Mouse (Mus musculus) brain, embryonic 18.5 days (tissue): ENCODE data around the gene Clk4.

Experiments used
- DNase-seq: peaks from one replicate; pipeline ENCODE4 v3.0.0-alpha.2; 2012; ENCODE audit warnings: low read depth, low spot score

Clk4 gene

DNA sequence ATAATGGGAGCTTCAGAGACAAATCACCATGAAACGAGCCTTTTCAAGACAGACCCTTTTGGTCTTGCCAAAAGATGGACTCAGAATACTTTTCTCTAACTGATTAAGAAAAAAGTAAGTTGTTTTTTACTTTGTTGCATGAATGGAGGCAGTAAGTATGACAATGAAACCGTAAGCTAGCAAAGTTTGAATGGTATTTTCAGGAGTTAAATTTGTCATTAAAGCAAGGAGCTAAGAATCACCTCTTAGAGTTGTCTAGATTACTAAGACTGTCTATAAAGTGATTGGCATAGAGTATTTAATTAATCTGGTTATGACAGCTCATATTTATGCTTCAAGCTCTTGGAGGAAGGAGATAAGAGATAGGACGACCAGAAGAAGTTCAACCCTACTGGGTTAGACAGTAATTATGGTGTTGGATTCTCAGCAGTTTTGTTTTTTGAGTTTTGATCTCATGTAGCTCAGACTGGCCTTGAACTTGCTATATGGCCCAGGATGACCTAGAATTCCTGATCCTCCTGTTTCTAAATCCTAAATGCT, at the start of gene Clk4:
Gene Clk4, plus strand, starts transcription at position 51 of the 540 bp plus-strand sequence.
- no peak for DNase-seq

- no peak for DNase-seq
Measured at GRCm38 (mm10) chr11:51214021-51214420, 47.5 kb upstream of the Clk4 start.

DNA sequence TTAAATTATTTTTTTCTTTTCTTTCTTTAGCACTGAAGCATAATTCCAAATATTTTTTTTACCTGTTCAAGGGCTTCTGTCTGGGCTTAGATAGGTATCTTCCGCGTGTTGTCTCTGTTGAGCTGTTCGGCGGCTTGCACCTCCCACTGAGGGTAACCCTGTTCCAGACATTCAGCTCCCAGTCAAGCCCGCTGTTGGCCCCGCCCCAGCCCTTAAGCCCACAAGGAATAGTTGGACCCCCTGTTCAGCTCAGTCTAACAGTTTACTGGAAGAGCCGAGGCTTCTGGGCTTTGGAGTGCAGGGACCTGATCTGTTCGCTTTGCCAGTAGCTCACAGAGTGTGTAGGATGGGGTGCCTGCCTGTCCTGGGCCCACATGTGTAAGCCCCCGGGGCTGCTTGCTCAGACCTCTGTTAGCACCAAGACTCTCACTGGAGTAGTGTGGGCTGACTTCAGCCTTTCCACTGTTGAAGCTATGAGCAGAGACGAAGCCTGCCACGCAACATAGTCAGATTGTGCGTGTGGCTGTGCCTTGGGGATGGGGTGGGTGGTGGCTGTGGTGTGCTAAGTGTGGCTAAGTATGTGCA, 42.0 kb upstream of the Clk4 start:
- DNase-seq: no peak

DNA sequence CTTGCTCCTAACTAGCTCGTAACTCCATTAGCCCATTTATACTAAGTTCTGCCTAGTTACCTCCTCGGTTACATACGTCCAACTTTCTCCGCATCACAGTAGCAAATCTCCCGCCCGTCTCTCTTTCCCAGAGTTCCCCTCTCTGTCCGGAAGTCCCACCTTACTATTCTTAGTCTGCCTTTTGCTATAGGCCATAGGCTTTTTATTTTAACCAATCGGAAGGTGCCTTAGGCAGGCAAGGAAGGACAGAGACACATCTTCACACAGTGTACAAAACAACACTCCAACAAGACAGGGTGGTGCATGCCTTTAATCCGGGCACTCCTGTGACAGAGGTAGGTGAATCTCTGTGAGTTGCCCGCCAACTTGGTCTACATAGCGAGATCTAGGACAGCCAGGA, 41.2 kb upstream of the Clk4 start, which contains the start of gene Gm12569:
Gene Gm12569, plus strand, starts transcription at position 166 of the 400 bp plus-strand sequence.
- DNase-seq: no peak

GRCm38 (mm10) chr11:51227104-51227503, 34.4 kb upstream of the Clk4 start:
- DNase-seq: no peak

- no peak for DNase-seq
Measured at GRCm38 (mm10) chr11:51234626-51235025, 26.9 kb upstream of the Clk4 start.

DNA sequence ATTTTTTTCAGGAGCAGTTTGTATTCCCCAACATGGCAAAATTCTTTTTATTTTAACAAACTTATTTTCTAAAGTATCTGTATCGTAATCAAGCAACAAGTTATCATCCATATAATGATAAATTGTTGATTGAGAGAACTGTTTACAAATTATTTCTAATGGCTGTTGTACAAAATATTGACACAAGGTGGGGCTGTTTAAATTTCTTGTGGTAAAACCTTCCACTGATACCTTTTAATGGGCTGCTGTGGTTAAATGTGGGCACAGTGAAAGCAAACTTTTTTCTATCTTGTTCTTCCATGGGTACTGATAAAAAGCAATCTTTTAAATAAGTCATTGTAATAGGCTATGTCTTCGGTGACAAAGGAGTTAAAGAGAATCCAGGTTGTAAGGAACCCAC, 18.6 kb upstream of the Clk4 start:
- DNase-seq: no peak

DNA sequence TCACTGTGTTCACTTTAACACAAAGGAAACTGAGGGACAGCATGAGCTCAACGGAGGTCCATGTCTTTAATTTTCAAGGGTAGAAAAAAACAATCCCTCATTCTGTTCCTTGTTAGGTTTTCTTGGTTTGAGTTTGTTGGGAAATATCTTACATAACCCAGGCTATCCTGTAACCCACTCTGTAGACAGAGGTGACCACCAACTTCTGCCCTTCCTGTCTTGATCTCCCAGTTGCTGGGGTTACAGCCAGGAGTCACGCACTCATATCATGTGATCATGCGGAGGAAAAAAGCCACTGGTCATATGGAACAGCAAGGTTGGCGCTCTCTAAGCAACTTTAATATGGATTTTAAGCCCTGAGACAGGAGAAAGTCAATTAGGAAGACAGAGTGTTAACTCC, 4.5 kb upstream of the Clk4 start:
- DNase-seq: no peak

DNA sequence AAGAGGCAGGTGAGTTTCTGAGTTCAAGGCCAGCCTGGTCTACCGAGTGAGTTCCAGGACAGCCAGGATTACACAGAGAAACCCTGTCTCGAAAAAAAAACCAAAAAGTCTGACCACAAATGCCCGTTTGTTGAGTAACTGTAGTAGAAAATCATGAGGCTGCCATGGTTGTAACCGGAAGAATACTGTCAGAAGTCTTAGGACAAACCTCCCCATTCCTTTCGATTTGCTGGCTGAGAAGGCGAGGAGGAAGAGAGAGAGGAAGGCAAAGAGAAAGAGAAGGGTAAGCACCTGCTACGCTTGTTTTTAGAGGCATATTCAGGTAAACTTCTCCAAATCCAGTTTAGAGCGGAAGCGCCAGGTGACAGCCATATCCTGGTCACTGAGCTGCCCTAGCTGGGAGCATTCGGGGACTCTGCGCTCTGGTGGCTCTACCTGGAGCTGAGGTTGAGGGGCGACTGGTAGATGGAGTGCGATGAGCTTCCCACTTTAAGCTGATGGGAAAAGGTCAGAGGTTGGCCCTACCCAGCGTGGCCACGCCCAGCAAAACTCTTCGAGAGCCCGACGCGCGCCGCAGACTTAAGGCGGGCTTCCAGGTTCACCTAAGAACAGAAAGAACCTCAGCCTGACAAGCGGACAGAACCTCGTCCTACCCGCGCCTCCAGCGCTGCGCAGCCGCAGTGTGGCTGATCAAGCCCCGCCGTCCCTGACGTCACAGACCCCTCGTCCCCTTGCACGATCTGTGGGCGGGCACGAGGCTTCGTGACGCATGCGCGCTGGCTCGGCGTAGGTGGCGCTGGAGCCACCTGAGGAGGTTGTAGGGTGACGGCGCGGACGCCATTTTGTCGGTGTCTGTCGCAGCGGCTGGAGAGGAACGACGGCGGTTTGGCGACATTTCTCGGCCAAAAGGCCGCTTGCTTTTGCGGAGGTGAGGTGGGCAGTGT, 1.1 kb downstream of the Clk4 start, which contains the start of gene BC049762:
Gene BC049762, minus strand, starts transcription at position 705 of the 944 bp plus-strand sequence.
- peak; percentile 95 for DNase-seq

- peak; percentile 4 for DNase-seq
Measured at GRCm38 (mm10) chr11:51263286-51263831, 1.8 kb downstream of the Clk4 start.

DNA sequence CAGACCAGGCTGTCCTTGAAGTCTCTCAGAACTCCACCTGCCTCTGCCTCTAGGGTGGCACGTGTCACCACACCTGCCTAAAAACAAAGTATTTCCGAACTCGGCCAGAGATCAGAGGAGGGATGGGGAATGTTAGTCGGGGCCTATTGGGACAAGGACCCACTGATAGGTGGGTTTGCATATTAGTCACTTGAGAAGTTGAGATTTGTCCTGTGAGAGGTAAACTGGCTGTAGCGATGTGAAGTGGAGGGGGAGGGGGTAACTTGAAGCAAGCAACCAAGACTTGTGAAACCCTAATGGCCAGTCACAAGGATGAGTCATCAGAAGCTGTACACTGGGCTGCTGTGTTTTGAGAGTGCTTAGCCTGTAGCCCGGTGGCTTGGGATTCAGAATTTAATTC, 2.8 kb downstream of the Clk4 start:
- DNase-seq: no peak

- no peak for DNase-seq
Measured at GRCm38 (mm10) chr11:51265326-51265725, 3.8 kb downstream of the Clk4 start.

- DNase-seq: no peak
Measured at GRCm38 (mm10) chr11:51274418-51274817, 12.9 kb downstream of the Clk4 start.

GRCm38 (mm10) chr11:51289564-51290041, 28.1 kb downstream of the Clk4 start, which contains the start of gene Col23a1:
Gene Col23a1 (plus strand): TSS chr11:51289920.
- DNase-seq: peak; percentile 65

GRCm38 (mm10) chr11:51290066-51290955, 28.8 kb downstream of the Clk4 start:
- no peak for DNase-seq

DNA sequence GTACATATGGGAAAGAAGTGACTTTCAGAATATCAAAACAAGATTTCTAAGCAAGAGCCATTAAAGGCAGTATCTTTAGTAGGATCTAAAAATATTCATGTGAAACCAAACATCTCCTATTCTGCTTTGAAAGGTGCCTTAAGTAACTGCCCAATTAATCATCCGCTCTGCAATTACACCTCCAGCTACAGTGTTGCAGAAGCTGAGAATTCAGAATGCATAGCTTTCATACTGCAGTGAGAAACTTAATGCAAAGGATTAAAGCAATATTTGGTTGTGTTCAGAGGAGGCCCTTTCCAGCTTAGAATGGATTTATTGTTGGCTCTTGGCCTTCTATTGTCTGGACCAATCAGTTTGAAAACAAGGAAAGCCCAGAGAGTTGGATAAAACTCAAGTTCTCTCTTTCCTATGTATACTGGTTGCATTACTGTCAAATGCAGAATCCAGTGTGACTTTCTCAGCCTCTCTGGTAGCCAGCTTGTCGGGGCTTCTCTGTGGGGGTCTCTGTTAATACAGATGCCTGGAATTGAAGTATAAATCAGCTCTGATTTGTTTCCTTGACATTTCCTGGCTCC, 32.5 kb downstream of the Clk4 start:
- DNase-seq: no peak

DNA sequence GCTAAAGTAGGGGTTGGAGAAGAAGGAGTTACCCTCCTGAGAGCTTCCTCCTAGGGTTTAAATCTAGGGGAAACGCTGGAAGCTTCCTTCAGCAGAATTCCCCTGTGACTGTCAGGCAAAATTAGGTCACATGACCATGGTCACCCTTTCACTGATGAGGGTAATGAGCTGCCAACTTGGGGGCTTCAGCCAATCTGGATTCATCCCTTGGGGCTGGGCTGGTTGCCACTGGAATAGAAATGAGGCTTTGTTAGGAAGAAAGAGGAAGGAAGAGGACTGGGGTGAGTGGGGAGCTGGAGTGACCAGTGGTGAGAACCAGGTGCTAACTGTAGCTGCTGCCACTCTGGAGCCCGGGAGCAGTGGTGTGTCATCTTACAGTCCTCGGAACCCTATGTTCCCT, 34.2 kb downstream of the Clk4 start:
- DNase-seq: no peak

GRCm38 (mm10) chr11:51298691-51299090, 37.2 kb downstream of the Clk4 start:
- no peak for DNase-seq

- no peak for DNase-seq
Measured at GRCm38 (mm10) chr11:51302396-51302795, 40.9 kb downstream of the Clk4 start.

DNA sequence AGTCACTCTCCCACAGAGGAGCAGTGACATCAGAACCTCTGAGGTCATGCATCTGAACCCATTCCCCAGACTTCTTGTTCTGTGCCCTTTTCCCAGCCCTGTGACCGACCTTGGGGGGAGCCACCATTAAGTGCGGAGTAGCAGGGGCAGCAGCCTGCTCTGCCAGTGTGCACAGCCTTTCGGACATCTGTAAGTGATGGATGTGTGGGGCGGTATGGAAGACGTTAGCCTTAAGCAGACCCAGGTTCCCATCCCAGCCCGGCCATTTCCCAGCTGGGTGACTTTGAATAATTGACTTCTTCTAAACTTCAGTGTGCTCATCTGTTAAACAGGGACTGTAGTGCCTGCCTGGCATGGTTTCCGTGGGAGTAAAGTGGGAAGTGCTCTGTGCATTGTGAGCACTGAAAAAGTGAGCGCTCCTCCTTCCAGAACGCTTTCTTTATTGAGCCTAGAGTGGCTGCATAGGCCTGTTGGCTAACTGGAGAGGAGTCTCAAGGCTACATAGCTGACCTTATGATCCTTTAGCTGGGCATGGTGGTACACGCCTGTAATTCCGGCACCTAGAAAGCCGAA, 42.5 kb downstream of the Clk4 start:
- DNase-seq: no peak
